Mouse (Mus musculus) olfactory bulb, adult 2 months (tissue): Measurements from ENCODE around the gene 1700013G24Rik.

Experiments
- CTCF ChIP-seq: fragments of 200-500 bp; IDR thresholded peaks from 2 replicates; pipeline ENCODE4 v1.5.1; 2012; ENCODE audit warnings: low read depth, mild to moderate bottlenecking, low read length, moderate library complexity; ENCODE audit not compliant: insufficient read depth
- POLR2A ChIP-seq: fragments of 200-500 bp; IDR thresholded peaks from 2 replicates; pipeline ENCODE4 v1.6.1; 2012; ENCODE audit warnings: mild to moderate bottlenecking, low read depth, low read length, moderate library complexity; ENCODE audit not compliant: insufficient read depth

DNA sequence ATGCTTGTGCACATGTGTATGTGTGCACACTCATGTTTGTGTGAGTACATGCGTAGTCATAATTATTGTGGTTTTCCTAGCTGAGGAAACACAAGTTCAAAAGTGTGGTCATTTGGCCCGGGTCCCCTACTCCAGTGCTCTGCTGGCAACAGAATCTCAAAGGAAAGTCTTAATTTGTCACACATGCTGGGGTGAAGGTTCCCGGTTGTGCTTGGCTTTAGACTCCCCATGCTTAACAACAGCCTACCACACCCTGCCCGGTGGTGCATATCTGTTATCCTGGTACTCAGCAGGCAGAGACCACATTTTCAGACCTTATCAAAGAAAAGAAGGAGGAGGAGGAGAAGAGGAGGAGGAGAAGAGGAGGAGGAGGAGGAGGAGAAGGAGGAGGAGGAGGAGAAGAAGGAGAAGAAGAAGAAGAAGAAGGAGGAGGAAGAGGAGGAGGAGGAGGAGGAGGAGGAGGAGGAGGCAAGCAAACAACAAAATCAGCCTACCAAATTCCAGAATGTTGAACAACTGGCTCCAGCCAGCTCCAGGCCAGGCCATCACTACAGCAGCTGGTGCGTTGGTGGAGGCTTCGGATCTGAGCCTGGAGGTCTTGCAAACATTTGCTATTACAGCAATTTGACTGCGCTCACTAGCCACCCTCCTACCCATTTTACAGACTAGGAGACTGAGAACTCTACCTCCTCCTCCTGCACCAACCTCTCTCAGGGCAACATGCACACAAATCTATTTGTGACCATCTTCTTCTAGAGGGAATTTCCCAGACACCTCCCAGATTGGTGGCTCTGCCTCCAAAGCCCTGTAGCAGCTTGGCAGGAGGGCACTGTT lies 5.5 kb upstream of the 1700013G24Rik start:
- TF ChIP-seq POLR2A (no peak), CTCF (no peak)
